Mouse (Mus musculus) c-Kit-positive CD71-positive TER-119-negative erythroid progenitor cells, embryonic 14.5 days (primary cell): ENCODE data around the gene Ssh2.
A peak's percentile ranks its signal among the peaks of the same experiment; 100 is the strongest.
"Not testable (repeated sequence)": the region's sequence is repeated elsewhere in the genome, so short reads cannot be mapped to it uniquely, and the experiment has no call there.

Source experiments
- DNase-seq: peaks from one replicate; pipeline ENCODE4 v3.0.0-alpha.2; 2013; ENCODE audit warnings: low read depth

Ssh2 gene

GRCm38 (mm10) chr11:77231514-77231913 is 15.4 kb downstream of the Ssh2 start:
- DNase-seq, result no peak

GRCm38 (mm10) chr11:77235267-77235666 is 19.2 kb downstream of the Ssh2 start:
- DNase-seq, result no peak

DNA sequence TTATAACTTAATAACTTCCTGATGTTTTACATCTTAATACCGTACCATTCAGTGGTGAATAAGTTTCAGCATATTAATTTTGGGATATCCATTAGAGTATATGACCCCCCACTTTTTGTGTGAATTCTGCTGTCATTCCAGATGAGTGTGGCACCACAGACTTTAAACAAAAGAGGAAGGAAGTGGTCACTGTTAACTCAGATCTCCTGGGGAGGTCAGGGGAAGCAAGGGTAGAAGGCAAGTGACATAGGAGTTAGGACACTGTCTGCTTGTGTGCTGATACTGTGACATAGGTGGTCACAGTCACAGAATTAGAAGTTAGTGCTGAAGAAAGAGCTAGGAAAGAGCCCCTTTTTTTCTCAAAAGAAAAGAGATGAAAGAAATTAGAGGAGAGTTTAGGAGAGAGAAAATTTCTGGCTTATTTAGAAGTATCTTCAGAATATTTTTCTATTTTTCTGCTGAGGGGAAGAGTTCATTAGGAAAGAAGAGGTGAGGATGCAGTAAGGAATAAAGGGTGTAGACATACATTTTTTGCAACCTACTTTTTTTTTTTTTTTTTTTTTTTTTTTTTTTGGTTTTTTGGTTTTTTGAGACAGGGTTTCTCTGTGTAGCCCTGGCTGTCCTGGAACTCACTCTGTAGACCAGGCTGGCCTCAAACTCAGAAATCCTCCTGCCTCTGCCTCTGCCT is 23.7 kb downstream of the Ssh2 start:
- no peak for DNase-seq

DNA sequence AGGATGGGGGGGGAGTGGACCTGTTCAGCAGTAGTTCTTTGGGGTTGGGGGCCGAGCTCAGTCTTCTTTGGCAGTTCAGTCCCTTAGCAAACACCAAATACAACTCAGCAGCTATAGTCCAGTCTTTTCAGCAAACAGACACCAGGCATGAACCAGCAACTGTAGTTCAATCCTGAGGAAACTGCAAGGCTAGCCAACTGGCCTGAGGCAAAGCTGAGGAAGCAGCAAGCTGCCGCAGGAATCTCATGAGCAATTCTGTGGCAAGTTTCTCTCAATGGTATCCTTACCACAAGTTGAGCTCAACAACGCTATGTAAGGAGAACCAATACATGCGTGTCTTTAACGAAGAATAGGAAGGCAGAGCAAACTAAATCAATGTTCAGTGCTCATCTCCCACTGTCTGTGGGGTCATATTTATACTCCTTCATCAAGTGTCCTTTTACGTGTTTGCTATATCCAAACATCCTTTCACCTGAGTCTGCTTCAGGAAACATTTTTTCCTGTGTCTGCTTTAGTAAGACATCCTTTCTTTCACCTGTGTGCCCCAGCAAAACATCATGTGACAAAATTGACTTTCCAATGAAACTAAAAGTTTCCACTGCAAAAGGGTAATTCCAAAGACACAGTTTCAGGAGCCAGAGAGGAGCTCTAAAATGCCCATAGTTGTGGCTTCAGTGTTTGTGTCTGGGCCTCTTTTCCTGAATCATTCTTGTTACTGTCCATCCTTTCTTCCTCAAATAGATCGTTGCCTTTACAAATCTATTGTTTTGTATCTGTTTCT is 24.6 kb downstream of the Ssh2 start:
- no peak for DNase-seq

- no peak for DNase-seq
Observed at GRCm38 (mm10) chr11:77242912-77243311, 26.8 kb downstream of the Ssh2 start.

DNA sequence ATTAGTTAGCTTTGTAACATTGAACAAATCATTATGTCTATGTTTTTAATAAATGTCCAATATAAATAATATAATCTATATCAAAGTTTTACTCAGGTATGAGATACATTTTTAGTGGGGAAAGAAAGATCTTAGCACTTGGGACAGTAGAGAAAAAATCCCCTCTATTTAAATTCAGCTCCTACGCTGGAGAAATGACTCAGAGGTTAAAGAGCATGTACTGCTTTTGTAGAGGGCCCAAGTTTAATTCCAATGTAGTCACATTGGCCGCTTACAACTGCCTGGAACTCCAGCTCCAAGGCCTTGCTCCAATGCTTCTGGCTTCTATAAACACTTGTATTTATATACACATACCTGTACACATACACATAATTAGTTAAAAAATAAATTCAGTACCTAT is 36.7 kb downstream of the Ssh2 start:
- DNase-seq, result no peak

- no peak for DNase-seq
Observed at GRCm38 (mm10) chr11:77259441-77259840, 43.4 kb downstream of the Ssh2 start.

DNA sequence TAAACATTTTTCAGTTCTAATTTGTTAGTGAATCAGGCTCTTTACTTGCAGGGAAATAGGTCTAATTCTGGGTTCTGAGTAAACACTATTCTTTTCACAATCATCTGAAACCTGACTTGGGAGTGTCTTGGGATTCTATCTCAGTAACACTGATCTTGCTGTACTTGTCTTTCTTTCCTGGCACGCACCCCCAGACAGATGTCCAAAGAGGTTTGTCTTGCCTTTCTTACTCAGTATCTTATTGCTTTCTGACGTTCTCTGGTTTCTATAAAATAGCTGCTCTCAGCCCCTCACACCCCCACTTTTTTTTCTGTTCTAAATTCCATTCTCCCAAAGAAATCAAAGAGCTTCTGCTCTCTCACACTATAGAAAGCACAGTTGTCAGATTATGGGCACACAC is 51.3 kb downstream of the Ssh2 start:
- DNase-seq, result no peak

GRCm38 (mm10) chr11:77276000-77276399 is 59.9 kb downstream of the Ssh2 start:
- DNase-seq, result no peak

DNA sequence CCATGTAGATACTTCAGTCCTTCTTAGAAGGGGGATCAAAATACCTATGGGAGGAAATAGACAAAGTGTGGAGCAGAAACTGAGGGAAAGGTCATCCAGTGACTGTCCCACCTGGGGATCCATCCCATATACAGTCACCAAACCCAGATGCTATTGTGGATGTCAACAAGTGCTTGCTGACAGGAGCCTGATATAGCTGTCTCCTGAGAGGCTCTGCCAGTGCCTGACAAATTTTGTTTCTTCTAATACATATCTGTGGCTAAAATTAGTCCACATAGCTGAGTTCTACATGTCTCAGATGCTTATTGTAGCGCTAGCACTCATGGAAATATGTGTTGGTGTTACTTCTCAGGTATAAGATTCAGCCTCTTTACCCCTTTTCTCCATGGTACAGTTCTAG is 62.5 kb downstream of the Ssh2 start:
- not testable (repeated sequence) for DNase-seq

DNA sequence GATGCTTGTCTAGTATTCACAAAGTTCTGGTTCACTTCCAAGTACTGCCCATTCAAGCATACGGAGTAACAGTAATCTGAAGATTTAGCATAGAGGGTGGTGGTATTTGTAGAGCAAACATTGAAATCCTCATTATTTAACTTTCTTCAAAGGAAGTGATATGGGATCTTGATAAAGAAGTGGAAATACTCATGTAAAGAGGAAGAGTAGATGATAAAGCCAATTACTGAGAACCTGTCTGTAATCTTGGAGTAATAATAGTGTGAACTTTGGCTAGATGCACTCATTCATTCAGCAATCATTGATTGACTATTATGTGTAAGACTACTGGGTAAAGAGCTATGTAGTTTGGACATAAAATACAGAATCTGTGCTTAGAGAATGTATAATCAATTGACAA is 64.1 kb downstream of the Ssh2 start:
- no peak for DNase-seq

DNA sequence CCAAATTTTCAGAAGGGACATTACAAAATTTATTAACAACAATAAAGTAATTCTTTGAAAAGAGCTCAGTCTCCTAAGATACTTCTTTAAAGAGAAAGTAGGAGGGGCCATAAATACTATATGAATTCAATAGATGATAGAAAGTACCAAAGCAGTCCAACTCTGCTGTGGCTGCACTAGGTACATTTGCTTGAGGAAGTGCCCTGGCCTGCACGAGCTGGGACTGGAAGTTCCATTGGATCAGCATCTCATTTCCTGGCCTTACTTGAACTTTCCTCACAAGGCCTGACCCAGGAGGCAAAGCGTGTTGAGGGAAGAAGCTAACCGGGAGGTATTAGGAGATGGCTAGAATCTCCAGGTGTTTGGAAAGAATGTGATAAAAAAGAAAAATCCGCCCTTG is 75.4 kb downstream of the Ssh2 start:
- DNase-seq, result no peak

DNA sequence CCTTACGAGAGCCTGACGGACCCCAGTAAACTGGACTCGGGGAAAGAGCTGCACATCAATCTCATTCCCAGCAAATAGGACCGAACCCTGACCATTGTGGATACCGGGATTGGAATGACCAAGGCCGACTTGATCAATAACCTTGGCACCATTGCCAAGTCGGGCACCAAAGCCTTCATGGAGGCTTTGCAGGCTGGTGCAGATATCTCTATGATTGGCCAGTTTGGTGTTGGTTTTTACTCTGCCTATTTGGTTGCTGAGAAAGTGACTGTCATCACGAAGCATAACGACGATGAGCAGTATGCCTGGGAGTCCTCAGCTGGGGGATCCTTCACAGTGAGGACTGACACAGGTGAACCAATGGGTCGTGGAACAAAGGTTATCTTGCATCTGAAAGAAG is 77.6 kb downstream of the Ssh2 start:
- DNase-seq, result not testable (repeated sequence)

DNA sequence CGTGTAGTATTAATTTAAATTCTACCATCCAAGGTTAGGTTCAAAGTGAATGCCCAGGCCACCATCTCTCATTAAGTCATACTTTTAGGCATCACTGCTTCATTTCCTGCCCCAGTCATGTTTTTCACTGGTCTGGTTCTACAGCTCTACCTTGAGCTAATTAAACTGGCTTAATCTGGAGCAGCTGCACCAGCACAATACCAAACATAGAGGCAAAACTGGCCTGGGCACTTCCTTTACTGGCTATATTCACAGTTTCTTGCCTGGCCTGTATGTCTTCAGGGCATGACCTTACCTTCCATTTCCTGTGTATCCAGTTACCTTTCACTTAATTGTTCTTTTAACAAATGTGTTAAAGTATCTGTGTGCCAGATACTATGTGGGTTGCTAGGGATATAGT is 81.2 kb downstream of the Ssh2 start:
- DNase-seq, result no peak

DNA sequence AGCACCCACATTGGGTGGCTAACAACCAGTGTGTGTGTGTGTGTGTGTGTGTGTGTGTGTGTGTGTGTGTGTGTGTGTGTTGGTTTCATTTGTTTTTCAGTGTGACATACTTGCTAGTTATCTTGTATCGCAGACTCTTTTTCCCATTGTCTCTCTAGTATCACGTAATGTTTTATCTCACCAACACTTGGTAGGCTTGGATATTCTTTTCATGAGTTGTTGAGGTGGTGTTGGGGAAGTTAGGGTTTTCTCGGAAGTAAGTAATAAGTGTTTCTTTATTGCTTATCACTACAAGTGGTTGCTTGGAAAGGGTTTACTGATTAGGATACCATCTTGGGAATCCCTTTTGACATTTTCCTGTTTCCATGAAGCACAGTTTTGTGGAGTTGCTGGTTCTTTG is 91.1 kb downstream of the Ssh2 start:
- no peak for DNase-seq

DNA sequence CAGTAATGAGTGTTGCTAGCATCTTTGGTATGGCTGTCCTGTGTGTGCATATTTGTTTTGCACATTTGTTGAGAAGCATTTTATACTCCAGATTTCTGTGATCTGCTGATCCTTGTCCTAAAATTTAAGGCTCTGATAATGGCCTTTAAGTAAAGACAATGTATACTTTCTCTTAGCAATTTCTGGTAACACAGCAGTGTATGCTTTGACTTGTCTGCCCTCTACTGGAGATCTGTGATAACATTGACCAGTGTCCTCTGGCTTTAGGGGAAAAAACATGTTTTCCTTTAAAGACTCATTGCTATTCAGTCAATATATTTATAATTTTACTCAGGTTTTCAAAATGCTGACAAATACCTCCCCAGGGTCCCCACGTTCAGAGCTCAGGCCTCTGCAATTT is 92.4 kb downstream of the Ssh2 start:
- DNase-seq, result peak; percentile 48

DNA sequence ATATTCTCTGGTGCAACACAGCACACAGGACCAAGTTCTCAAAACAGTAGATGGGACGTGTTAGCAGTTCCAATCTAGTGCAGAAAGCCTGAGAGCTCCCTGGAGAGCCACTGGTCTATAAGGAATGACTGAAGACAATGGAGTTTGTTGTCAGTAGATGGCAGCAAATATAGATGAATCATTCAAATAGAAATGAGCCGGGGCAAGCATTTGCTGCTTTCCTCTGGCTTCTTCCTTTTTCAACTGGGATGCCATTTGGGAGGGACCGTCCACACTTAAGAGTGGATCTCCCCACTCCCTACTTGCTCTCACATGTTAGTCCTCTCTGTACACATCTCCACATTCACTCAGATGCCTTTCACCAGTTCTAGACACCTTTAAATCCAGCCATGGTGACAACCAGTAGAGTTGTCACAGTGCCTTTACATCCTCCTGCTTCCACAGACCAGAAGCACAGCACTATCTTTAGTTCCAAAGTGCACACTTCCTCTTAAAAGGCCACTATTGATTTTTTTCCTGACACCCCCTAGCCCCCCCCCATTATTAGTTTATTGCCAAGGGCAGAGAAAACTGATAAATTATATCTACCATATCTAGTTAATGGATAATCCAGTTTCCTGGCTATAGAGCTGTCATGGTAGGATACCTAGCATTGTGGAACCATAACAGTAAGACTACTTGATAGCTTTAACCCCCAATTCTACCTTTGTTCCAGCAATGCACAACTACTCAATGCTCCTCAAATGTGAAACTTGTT is 101.8 kb downstream of the Ssh2 start:
- DNase-seq, result no peak

- no peak for DNase-seq
Observed at GRCm38 (mm10) chr11:77318478-77319118, 102.5 kb downstream of the Ssh2 start.

- DNase-seq, result no peak
Observed at GRCm38 (mm10) chr11:77321214-77321613, 105.1 kb downstream of the Ssh2 start.

DNA sequence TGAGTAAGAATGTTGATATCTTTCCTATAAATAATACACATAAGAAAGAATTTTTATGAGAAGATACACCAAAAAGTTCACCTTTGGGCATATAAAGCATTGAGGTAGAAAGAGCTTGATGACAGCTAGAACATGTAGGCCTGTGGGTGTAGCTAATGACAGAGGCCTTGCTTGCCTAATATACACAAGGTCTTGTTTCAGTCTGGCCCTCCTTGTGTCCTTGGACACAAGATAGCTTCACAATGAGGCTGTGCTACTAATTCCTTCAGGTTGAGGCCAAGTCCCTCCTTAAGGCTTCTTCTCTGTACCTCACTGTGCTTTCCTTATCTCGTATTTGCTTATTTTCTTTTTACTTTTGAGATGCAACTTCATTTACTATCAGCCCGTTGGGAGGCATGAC is 114.4 kb downstream of the Ssh2 start:
- no peak for DNase-seq

- DNase-seq, result no peak
Observed at GRCm38 (mm10) chr11:77347273-77347672, 131.2 kb downstream of the Ssh2 start.

- DNase-seq, result peak; percentile 78
Observed at GRCm38 (mm10) chr11:77348142-77348741, 132.2 kb downstream of the Ssh2 start.
